Comparison of ENCODE assay signal across 8 mouse cellular contexts in the genomic region with DNA sequence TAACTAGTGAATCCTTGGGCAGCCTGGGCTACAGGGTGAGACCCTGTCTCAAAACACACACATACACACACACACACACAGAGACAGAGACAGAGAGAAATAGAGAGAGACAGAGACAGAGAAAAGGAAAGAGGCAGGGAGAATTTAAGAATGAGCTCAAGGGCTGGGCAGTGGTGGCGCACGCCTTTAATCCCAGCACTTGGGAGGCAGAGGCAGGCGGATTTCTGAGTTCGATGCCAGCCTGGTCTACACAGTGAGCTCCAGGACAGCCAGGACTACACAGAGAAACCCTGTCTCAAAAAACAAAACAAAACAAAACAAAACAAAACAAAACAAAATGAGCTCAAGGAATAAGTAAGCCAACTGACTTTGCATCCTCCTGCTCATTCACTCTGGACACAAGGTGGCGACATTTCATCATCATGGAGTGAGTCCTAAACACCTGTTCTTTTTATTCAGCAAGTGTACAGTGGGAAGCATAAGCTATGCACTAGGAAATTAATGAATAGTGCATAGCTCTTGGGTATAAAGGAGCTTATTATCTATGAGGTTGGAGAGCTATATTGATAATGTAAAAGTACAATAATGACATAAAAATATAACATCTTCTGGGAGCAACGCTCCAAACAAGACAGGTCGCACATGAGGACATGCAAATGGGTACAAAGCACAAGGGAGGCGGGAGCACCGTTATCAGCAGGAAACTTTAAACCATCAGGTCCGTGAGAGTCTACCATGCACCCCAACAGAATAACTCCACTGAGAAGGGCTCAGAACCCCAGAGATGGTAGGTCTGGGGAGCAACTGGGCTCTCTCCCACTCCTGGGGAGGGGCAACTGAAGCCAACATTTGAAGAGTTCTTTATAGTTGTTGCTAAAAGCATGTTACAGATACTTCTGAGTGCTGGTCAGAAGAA. TPM values are rescaled to one million over a fixed set of nuclear protein-coding genes. Genes with fewer than 3 reads are reported as not detected.
DNase-seq lines count a peak whose midpoint lies in the region; ATAC-seq and TF ChIP-seq lines count a peak whose summit lies in the region.

No protein-coding gene starts in this region.

- TF ChIP-seq CTCF in liver, embryonic 14.5 days (IDR thresholded peaks at IDR 0.05; ENCODE audit: low read depth) = peak; percentile 62

- H3K27ac ChIP-seq in embryonic facial prominence, embryonic 11.5 days (replicated peaks; ENCODE audit: low read depth, low read length) = no peak overlapping the region
- no peak overlapping the region for H3K27ac ChIP-seq in hindbrain, embryonic 15.5 days (replicated peaks)
- H3K27ac ChIP-seq in liver, embryonic 14.5 days = no peak overlapping the region
- H3K27ac ChIP-seq in neural tube, embryonic 14.5 days (ENCODE audit: low read depth, low read length) = no peak overlapping the region

- no peaks in the 10 kb centered on the region for H3K9me3 ChIP-seq in embryonic facial prominence, embryonic 11.5 days (replicated peaks; ENCODE audit: control insufficient read depth, low read length)
- H3K9me3 ChIP-seq in hindbrain, embryonic 15.5 days = no peaks in the 10 kb centered on the region
- no peaks in the 10 kb centered on the region for H3K9me3 ChIP-seq in liver, embryonic 14.5 days (ENCODE audit: control insufficient read depth, low read length)
- H3K9me3 ChIP-seq in neural tube, embryonic 14.5 days (ENCODE audit: control insufficient read depth, low read length) = no peaks in the 10 kb centered on the region; the same call in 1 of the 2 replicates

- TF ChIP-seq EP300 in liver, embryonic 14.5 days (IDR thresholded peaks at IDR 0.05; ENCODE audit: low read depth) = no peak

- H3K9ac ChIP-seq in embryonic facial prominence, embryonic 11.5 days (replicated peaks; ENCODE audit: low read length) = no peak overlapping the region
- no peak overlapping the region for H3K9ac ChIP-seq in hindbrain, embryonic 15.5 days
- H3K9ac ChIP-seq in liver, embryonic 14.5 days (replicated peaks) = no peak overlapping the region
- no peak overlapping the region for H3K9ac ChIP-seq in neural tube, embryonic 14.5 days (replicated peaks; ENCODE audit: low read depth, low read length)

- H3K4me3 ChIP-seq in embryonic facial prominence, embryonic 11.5 days (ENCODE audit: low read depth, low read length) = no peak overlapping the region
- H3K4me3 ChIP-seq in hindbrain, embryonic 15.5 days = no peak overlapping the region
- H3K4me3 ChIP-seq in liver, embryonic 14.5 days (ENCODE audit: insufficient read depth in 1 of 2, low read depth in 2 of 2, low read length in 2 of 2) = no peak overlapping the region
- no peak overlapping the region for H3K4me3 ChIP-seq in neural tube, embryonic 14.5 days (ENCODE audit: low read depth, low read length)

- no peaks in the 10 kb centered on the region for H3K27me3 ChIP-seq in embryonic facial prominence, embryonic 11.5 days (ENCODE audit: control insufficient read depth, insufficient read depth, low read length)
- no peaks in the 10 kb centered on the region for H3K27me3 ChIP-seq in hindbrain, embryonic 15.5 days
- H3K27me3 ChIP-seq in liver, embryonic 14.5 days (ENCODE audit: control insufficient read depth, insufficient read depth, low read length) = no peaks in the 10 kb centered on the region
- no peaks in the 10 kb centered on the region for H3K27me3 ChIP-seq in neural tube, embryonic 14.5 days (ENCODE audit: control insufficient read depth, insufficient read depth, low read length)

- no peak for ATAC-seq in embryonic facial prominence, embryonic 11.5 days (replicated peaks; ENCODE audit: insufficient number of reproducible peaks, low FRiP score, low TSS enrichment, low read depth)
- peak; percentile 88 for ATAC-seq in hindbrain, embryonic 15.5 days (ENCODE audit: low FRiP score, low read depth)
- no peak for ATAC-seq in liver, embryonic 14.5 days (ENCODE audit: insufficient read depth)
- ATAC-seq in neural tube, embryonic 14.5 days (ENCODE audit: low read depth) = peak; percentile 87

- H3K4me2 ChIP-seq in embryonic facial prominence, embryonic 11.5 days (ENCODE audit: low read depth, low read length) = no peak overlapping the region
- no peak overlapping the region for H3K4me2 ChIP-seq in hindbrain, embryonic 15.5 days
- H3K4me2 ChIP-seq in liver, embryonic 14.5 days (ENCODE audit: low read depth) = no peak overlapping the region
- H3K4me2 ChIP-seq in neural tube, embryonic 14.5 days (ENCODE audit: low read depth, low read length) = no peak overlapping the region

- H3K4me1 ChIP-seq in embryonic facial prominence, embryonic 11.5 days (ENCODE audit: control insufficient read depth, insufficient read depth, low read length) = no peaks in the 10 kb centered on the region
- peaks cover 3% of the 10 kb centered on the region; the same call in 1 of the 2 replicates for H3K4me1 ChIP-seq in hindbrain, embryonic 15.5 days (replicated peaks)
- no peaks in the 10 kb centered on the region for H3K4me1 ChIP-seq in liver, embryonic 14.5 days (replicated peaks; ENCODE audit: control insufficient read depth in 2 of 2, insufficient read depth in 2 of 2, low read length in 1 of 2)
- H3K4me1 ChIP-seq in neural tube, embryonic 14.5 days (ENCODE audit: control insufficient read depth, insufficient read depth, low read length) = no peaks in the 10 kb centered on the region

- no peaks in the 10 kb centered on the region for H3K36me3 ChIP-seq in embryonic facial prominence, embryonic 11.5 days (replicated peaks; ENCODE audit: control insufficient read depth, insufficient read depth, low read depth, low read length)
- no peaks in the 10 kb centered on the region for H3K36me3 ChIP-seq in hindbrain, embryonic 15.5 days
- H3K36me3 ChIP-seq in liver, embryonic 14.5 days (replicated peaks; ENCODE audit: control insufficient read depth, insufficient read depth, low read depth) = no peaks in the 10 kb centered on the region
- H3K36me3 ChIP-seq in neural tube, embryonic 14.5 days (ENCODE audit: control insufficient read depth, insufficient read depth, low read length) = no peaks in the 10 kb centered on the region

- whole genome bisulfite sequencing in embryonic facial prominence, embryonic 11.5 days = 71% methylated on average over 10 of the region's 10 CpGs
- WGBS in hindbrain, embryonic 15.5 days = 71% methylated on average over 10 of the region's 10 CpGs
- 45% methylated on average over 10 of the region's 10 CpGs for WGBS in liver, embryonic 14.5 days (ENCODE audit: insufficient replicate concordance)
- WGBS in neural tube, embryonic 14.5 days = 67% methylated on average over 10 of the region's 10 CpGs

- DNase-seq in testis, postnatal 10 days (ENCODE audit: low spot score) = peak; percentile 59
- no peak for DNase-seq in testis, postnatal 14 days (ENCODE audit: low spot score)
- DNase-seq in adrenal gland, postnatal 14 days = peak; percentile 64
- peak; percentile 80 for DNase-seq in embryonic facial prominence, embryonic 11.5 days (ENCODE audit: low spot score)
- peak; percentile 9 to 16 (median 13) for DNase-seq in liver, embryonic 14.5 days (ENCODE audit: low read depth in 3 of 3, low spot score in 3 of 3)
- no peak for DNase-seq in natural killer cell, adult 2 months (ENCODE audit: low spot score in 2 of 2)

RNA-seq across cellular contexts. Expression of a gene that starts 36.0 kb away (rescaled TPM):
- total RNA-seq in adrenal gland, postnatal 14 days (2021) = 3.9 and 5.0 TPM in 2 replicates
- polyA plus RNA-seq in embryonic facial prominence, embryonic 11.5 days (2014; fragmentation: Nextera tagmentation; extraction: Ambion mirVana) = 7.9 TPM in 2 replicates
- polyA plus RNA-seq in hindbrain, embryonic 15.5 days (2015; fragmentation: Nextera tagmentation; extraction: Ambion mirVana) = 10.3 and 10.9 TPM in 2 replicates
- polyA plus RNA-seq in liver, embryonic 14.5 days (2012; rRNA removed) = 0.41 and 0.57 TPM in 2 replicates
- polyA plus RNA-seq in liver, embryonic 14.5 days (2014; fragmentation: Nextera tagmentation; extraction: Ambion mirVana) = 0.68 and 0.74 TPM in 2 replicates
- polyA plus RNA-seq in neural tube, embryonic 14.5 days (2014; fragmentation: Nextera tagmentation; extraction: Ambion mirVana) = 11.7 and 13.4 TPM in 2 replicates

RNA-seq across cellular contexts. Expression of a gene that starts 40.9 kb away (rescaled TPM):
- total RNA-seq in adrenal gland, postnatal 14 days (2021) = 3.2 and 5.4 TPM in 2 replicates
- polyA plus RNA-seq in embryonic facial prominence, embryonic 11.5 days (2014; fragmentation: Nextera tagmentation; extraction: Ambion mirVana) = 4.1 and 6.7 TPM in 2 replicates
- polyA plus RNA-seq in hindbrain, embryonic 15.5 days (2015; fragmentation: Nextera tagmentation; extraction: Ambion mirVana) = 137 and 151 TPM in 2 replicates
- 0.01 and 0.09 TPM in 2 replicates for polyA plus RNA-seq in liver, embryonic 14.5 days (2012; rRNA removed)
- 0.06 TPM in 1 of 2 replicates, not detected in the other for polyA plus RNA-seq in liver, embryonic 14.5 days (2014; fragmentation: Nextera tagmentation; extraction: Ambion mirVana)
- 186 and 193 TPM in 2 replicates for polyA plus RNA-seq in neural tube, embryonic 14.5 days (2014; fragmentation: Nextera tagmentation; extraction: Ambion mirVana)

RNA-seq across cellular contexts. Expression of a gene that starts 47.4 kb away (rescaled TPM):
- total RNA-seq in adrenal gland, postnatal 14 days (2021) = not detected in 2 replicates
- not detected in 2 replicates for polyA plus RNA-seq in embryonic facial prominence, embryonic 11.5 days (2014; fragmentation: Nextera tagmentation; extraction: Ambion mirVana)
- not detected in 2 replicates for polyA plus RNA-seq in hindbrain, embryonic 15.5 days (2015; fragmentation: Nextera tagmentation; extraction: Ambion mirVana)
- polyA plus RNA-seq in liver, embryonic 14.5 days (2012; rRNA removed) = not detected in 2 replicates
- not detected in 2 replicates for polyA plus RNA-seq in liver, embryonic 14.5 days (2014; fragmentation: Nextera tagmentation; extraction: Ambion mirVana)
- 0.10 TPM in 1 of 2 replicates, not detected in the other for polyA plus RNA-seq in neural tube, embryonic 14.5 days (2014; fragmentation: Nextera tagmentation; extraction: Ambion mirVana)

Comparison
In these comparisons a context has a peak if more than half of its experiments do, and no peak if none do; other contexts are left out.
1. DNase-seq: peak in testis, postnatal 10 days (single experiment), adrenal gland, postnatal 14 days (single experiment), embryonic facial prominence, embryonic 11.5 days (single experiment) and liver, embryonic 14.5 days (3 of 3); none in testis, postnatal 14 days (single experiment) and natural killer cell, adult 2 months (0 of 2).
2. ATAC-seq: peak in hindbrain, embryonic 15.5 days (single experiment) and neural tube, embryonic 14.5 days (single experiment); none in embryonic facial prominence, embryonic 11.5 days (single experiment) and liver, embryonic 14.5 days (single experiment).
3. RNA of a gene that starts 40.9 kb away (polyA plus RNA-seq): 186 to 193 TPM in neural tube, embryonic 14.5 days and 137 to 151 TPM in hindbrain, embryonic 15.5 days; 4.1 to 6.7 TPM in embryonic facial prominence, embryonic 11.5 days and 0.01 to 0.09 TPM in liver, embryonic 14.5 days; every median in the first group is over 10 times any median in the second.